Mouse (Mus musculus): ENCODE measurements around the gene Ccdc63.

Ccdc63 gene

DNA sequence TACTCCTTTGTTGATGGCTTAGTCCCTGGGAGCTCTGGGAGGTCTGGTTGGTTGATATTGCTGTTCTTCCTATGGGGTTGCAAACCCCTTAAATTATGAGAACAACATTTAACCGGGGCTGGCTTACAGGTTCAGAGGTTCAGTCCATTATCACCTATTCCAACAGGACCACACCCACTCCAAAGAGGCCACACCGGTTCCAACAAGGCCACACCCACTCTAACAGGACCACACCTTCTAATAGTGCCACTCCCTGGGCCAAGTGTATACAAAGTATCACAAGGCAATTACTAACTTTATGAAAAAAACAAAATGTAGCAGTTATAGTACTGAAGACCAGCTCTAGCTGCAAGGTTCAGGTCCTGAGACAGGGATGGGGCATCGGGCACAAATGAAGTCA lies 56.2 kb downstream of the Ccdc63 start:
- no peak for DNase-seq (ENCODE audit: low spot score)

DNA sequence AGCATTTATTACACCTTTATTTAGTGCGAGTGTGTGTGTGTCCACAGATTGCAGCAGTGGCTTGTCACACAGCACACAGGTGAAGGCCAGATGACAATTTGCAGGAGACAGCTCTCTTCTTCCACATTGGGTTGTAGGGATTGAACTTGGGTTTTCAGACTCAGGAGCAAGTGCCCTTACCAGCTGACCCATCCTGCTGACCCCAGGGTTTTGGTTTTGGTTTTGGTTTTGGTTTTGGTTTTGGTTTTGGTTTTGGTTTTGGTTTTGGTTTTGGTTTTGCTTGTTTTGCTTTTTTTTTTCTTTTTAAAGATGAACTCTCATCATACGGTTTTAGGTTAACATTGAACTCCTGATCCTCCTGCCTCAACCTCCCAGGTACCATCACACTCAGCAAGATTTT lies 57.3 kb downstream of the Ccdc63 start:
- DNase-seq (ENCODE audit: low spot score): no peak

DNA sequence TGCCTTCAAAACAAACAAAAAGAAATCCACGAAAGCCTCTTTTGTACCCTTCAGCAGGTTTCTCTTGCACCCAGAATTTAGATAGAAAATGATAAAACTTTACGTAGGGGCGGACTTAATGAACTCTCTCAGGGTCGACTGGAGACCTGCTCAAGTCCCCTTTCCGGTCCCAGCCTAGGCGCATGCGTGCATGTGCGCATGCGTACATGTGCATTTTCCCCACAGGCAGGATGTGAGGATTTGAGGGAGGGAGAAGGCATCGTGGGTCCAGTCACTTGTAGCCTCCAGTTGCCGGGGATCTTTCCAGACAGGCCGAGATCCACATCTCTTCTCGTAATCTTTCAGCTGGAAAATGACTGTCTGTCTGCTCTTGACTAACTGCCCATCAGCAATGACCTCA lies 59.2 kb downstream of the Ccdc63 start:
- no peak for DNase-seq (ENCODE audit: low spot score)

DNA sequence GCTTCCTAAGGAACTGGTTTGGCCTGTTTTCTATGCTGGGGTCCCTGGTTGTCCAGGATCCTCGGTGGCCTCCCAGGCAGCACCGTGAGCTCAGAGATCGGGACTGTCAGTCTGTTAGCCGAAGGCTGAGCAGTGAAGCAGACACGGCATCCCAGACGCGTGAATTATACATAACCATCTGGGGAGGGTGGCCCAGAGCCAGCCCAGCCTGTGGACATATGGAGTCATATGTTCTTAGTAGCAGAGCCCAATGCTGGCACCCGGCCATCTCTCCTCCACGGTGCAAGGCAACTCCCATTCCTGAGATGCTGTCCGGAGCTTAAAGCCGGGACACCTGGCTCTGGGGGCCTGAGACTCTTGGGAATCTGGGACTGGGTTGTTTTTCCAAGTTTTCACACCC lies 59.7 kb downstream of the Ccdc63 start:
- no peak for DNase-seq (ENCODE audit: low spot score)

DNA sequence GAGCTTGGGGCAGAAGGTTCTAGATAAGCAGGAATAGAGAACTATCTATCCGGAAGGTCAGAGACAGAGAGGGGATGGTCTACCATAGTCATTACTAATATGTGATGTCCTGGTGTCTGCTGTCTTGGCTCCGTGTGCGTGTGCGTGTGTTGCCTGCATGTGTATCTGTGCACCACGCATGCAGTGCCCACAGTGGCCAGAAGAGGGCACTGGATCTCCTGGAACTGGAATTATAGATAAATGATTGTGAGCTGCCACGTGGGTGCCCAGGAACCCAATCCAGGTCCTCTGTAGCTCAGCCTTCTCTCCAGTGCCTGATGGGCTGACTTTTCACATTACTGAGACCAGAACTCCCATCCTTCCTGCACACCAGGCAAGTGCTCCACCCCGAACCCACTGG lies 60.8 kb downstream of the Ccdc63 start:
- no peak for DNase-seq (ENCODE audit: low spot score)

DNA sequence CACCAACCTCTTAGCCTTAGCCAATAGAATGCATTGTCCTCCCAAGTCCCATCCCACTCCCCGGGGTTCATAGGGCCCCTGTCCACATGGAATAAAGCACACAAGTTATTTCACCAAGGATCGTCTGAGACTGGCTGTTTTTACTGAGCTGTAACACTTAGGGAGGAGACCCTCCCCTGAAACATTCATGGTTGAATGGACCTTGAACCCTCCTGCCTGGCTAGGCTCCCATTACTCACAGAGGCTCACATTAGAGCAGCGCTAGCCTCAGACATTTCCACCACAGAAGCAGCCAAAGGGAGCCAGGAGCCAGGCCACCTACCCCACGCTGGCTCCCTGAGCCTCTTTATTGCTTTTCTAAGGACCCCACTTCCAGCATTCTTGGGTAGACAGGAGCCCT lies 63.4 kb downstream of the Ccdc63 start:
- DNase-seq (ENCODE audit: low spot score): no peak

DNA sequence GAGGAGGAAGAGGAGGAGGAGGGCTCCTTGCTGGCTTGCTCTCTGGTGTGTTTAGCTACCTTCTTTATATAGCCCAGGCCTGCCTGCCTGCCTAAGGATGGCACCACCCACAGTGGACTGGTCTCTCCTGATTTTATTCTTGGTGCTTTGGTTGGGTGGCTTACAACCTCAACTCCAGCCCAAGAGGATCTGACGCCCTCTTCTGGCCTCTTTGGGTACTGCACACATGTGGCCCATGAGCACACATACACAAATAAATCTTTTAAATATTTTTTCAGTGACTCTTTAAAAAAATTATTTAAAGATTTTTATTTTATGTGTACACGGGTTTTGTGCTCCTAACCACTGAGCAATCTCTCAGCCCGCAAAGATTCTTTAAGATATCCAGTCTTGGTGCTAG lies 64.9 kb downstream of the Ccdc63 start:
- DNase-seq (ENCODE audit: low spot score): peak; percentile 38

DNA sequence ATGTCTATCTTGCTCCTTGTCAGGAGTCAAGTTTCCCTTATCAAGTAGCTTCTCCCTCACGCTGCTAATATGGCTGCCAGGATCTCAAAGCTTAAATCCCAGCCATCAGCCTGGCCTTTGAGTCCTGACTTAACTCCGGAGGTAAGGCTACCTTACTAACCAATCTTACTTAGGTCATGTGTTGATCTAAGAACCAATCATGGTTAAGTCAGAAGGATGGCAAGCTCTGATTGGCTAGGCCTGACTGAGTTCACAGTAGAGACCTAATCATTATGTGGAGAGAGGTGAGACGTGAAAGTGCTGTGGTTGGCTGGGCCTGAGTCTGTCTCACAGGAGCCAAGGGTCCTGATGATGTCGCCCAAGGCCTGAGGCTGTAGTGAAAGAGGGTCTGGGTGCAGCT lies 68.6 kb downstream of the Ccdc63 start:
- no peak for DNase-seq (ENCODE audit: low spot score)

DNA sequence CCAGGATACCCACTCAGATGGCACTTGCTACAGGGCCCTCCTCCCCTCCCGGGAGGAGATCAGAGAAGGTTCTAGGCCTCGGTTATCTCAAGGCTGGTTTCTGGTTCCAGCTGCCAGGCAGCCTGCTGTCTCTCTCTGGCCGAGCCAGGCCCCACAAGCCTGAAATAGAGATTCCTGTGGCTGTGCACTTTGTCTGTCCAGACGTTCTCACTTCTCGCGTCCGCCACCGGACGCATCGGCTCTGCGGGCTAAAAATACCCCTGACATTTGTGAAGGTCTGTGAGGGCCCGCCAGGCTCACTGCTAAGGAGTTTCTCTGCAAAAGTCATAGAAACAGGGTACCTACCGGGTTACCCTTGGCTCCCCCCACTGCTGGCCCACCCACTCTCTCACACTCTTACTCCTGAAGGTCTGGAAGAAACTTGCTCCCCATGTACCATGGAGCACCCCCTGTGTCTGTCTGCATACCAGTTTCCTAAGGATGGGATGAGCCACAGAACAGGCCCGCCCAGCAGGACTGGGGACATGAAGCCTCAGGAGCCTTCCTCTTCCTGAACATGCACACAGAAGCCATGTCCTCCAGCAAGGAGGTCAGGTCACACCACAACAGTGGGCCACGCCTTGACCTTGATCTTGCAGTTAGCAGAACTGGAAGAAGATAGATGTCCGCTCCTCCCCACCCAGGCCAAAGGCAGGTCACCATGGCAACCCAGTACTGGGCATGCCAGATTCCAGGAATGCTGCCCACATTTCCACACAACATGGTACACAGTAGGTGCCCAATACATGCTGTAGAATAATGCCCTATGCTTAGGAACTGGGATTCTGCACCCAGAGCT lies 69.4 kb downstream of the Ccdc63 start:
- DNase-seq (ENCODE audit: low spot score): no peak

DNA sequence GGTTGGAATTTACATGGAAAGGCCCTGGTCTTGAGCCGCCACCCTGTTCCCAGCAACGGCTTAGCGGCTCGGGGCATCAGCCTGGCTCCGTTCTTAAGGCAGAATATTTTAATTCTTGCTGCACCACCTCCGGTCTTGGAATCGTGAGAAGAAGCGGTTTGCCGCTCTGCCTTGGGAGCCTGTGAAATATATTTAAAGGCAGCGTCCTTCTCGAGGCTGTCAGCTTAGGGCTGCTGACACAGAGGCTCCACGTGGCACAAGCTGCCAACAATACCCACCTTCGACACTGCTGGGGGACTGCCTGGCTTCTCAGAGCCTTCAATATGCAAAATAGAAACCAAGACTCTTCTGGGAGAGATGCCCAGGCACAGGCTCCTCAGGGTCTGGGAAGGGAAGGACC lies 72.1 kb downstream of the Ccdc63 start:
- DNase-seq (ENCODE audit: low spot score): no peak

DNA sequence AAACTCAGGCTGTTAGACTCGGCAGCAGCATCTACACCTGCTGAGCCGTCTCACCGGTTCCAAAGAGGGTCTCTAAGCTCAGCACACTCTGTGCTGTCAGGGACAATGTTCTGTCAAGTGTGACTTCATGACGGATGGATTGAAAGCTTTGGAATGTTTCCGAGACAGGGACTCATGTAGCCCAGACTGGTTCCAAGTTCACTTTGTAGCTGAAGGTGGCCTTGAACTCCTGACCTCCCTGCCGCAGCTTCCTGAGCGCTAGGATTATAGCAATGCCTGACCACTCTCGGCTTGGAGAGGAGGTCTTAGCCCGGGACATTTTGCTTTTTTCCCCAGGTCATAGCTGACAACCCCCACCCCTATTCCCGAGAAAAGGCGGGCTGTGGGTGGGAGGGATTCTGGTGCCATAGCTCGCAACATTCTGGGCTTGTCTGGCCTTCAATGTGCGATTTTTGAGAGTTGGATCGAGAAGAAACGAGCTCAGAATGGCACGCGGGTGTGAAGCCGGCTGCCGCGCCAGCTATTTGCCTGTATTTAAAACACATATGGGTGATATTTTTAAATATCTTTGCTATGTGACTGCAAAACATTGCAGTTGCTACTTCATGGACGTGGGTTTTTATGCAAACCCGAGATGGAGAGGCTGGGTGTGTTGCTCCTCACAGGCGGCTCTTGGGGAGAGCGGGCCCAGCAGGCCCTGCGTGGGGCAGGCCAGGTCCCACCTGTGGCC lies 77.3 kb downstream of the Ccdc63 start:
- DNase-seq (ENCODE audit: low spot score): no peak

DNA sequence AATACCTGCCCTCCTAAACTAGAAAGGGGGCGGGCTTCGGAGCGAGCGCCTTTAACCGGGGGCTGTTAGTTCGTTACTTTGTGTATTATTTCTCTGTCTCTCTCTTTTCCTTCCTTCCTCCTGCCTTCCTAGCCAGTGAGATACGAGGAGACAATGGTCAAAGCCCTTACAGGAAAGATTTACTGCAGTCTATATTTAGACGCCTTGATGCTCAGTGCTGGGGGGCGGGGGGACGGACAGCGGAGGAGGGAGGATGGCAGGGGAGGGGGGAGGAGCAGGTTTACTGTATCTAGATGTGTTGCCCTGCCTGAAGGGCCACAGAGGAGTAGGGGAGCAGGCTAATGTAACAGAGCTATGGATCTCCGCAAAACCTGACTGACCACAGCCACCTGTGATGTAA lies 78.1 kb downstream of the Ccdc63 start:
- peak; percentile 52 for DNase-seq (ENCODE audit: low spot score)

DNA sequence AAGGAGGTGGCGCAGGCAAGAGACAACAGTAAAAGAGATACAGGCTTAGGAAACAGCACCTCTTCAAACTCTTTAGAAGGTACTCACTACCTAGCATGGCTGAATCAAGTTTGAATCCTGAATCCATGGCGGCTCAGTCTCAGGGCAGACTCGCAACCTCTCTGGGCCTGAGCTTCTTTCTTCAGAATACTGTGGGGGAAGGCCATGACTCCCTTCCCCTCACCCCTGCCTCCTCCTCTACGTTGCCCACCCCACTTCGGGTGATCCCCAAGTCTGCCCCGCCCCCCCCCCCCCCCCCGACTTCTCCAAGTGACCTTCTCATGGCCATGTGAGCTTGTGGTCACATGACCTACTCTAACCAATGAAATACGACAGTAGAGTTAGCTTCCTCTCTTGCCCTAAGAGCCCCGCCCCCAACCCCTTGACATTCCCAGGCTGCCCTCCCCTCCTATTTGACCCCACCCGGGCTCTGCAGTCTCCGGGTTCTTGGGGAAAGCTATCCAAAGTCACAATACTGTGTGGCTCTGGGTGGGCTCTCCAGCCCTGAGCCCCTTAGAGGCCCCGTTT lies 79.8 kb downstream of the Ccdc63 start:
- no peak for DNase-seq (ENCODE audit: low spot score)

DNA sequence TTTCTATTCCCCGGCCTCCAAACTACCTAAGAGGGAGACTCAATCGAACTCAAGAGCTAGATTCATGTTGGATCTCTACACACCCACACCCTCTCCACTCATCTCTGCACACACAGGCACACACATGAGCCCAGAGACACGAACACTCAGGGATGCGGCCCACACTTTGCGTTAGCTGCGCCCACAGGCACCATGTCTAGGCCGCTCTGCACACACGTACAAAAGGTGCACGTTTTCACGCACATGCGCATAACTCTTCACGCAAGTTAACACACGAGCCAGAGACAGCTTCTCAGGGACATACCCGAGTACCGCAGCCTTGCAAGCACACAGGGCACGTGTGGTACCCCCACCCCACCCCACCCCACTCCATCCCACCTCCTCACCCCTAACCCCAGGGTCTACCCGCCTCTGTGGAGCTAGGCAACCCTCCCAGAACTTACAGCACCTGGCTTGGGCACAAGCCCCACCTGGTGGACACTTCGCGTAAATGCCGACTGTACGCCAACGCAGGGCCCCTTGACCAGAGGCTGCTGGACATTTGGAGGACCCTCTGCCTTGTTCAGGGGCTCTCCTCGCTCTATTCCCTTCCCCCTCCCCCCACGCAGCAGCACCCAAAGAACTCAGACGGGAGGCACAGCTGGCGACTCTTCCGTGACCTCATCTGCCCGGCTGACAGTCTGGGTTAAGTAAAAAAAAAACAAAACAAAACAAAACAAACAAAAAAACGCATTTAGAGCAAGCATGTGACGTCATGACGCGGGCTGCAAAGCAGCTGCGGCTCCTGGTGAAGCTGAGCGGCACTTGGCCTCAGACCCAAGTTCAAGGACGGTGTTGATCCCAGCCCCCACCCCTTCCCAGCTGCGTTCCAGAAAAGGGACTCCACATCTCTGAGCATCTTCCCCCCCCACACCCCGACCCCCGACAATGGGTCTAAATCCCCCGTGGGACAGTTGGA lies 81.3 kb downstream of the Ccdc63 start:
- DNase-seq (ENCODE audit: low spot score): no peak
